Mouse (Mus musculus): ENCODE data around the gene Usp30. TPM values are rescaled to one million over a fixed set of nuclear protein-coding genes. Genes with fewer than 3 reads are reported as not detected.

Gene Usp30
- total and polyA plus RNA-seq, 3 experiments: 12.8 to 21.1 TPM; not detected in 1

DNA sequence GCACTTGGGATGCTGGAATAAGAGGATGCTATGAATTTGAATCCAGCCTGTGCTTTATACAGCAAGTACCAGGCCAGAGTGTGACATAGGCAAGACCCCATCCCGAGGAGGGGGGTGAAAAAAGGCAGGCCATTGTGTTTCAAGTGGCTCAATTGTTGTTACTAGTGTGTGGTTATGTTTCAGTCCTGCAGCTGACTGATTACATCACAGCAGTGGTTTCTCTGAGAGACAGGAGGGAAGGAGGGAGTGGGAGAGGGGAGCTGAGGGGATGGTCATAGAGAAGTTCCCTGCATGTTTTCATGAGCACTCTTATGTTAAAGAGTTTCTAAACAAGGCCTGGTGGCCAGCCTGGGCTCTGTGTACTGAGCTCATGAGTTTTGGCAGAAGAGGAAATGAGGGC, 37.5 kb downstream of the Usp30 start:
- H3K36me3 ChIP-seq (ENCODE audit: control insufficient read depth in 1 of 2, insufficient read depth in 2 of 2, low read length in 2 of 2): peaks cover 0 to 4% of the 10 kb centered on the region in 2 experiments; a peak in 2 of 4 replicates
- no peaks in the 10 kb centered on the region for H3K9me3 ChIP-seq (replicated peaks; ENCODE audit: insufficient read depth, low read length)
- TF ChIP-seq CTCF (IDR thresholded peaks at IDR 0.05 in 2 of 3, conservative IDR thresholded peaks at IDR 0.05 in 1 of 3; ENCODE audit: control insufficient read depth in 1 of 3, insufficient read depth in 1 of 3, low read depth in 2 of 3, low read length in 3 of 3, poor library complexity in 1 of 3, severe bottlenecking in 1 of 3) (no peak), MYB (IDR thresholded peaks at IDR 0.05; ENCODE audit: low read depth, low read length) (no peak), SIN3A (IDR thresholded peaks at IDR 0.05; ENCODE audit: low read length) (no peak), KAT2A (conservative IDR thresholded peaks at IDR 0.05; ENCODE audit: low read depth, low read length) (no peak), JUND (IDR thresholded peaks at IDR 0.05; ENCODE audit: low read depth, low read length) (no peak), ZC3H11A (IDR thresholded peaks at IDR 0.05; ENCODE audit: low read depth, low read length) (no peak), HCFC1 (IDR thresholded peaks at IDR 0.05; ENCODE audit: low read depth, low read length) (no peak), SMC3 (IDR thresholded peaks at IDR 0.05; ENCODE audit: low read depth, low read length) (no peak), USF1 (IDR thresholded peaks at IDR 0.05; ENCODE audit: low read depth, low read length) (no peak), E2F4 (IDR thresholded peaks at IDR 0.05; ENCODE audit: borderline replicate concordance, low read depth, low read length) (no peak), ZMIZ1 (IDR thresholded peaks at IDR 0.05; ENCODE audit: low read depth, low read length) (no peak), POLR2AphosphoS2 (IDR thresholded peaks at IDR 0.05; ENCODE audit: low read length) (no peak), ZKSCAN1 (IDR thresholded peaks at IDR 0.05; ENCODE audit: low read depth, low read length) (no peak), BHLHE40 (IDR thresholded peaks at IDR 0.05; ENCODE audit: borderline replicate concordance, low read depth, low read length) (no peak), GABPA (IDR thresholded peaks at IDR 0.05; ENCODE audit: low read depth, low read length) (no peak), TBP (IDR thresholded peaks at IDR 0.05; ENCODE audit: low read depth, low read length) (no peak), TCF12 (IDR thresholded peaks at IDR 0.05; ENCODE audit: low read depth, low read length) (no peak), POLR2A (IDR thresholded peaks at IDR 0.05; ENCODE audit: control insufficient read depth in 1 of 2, insufficient read depth in 1 of 2, low read depth in 1 of 2, low read length in 2 of 2, poor library complexity in 1 of 2) (no peak), UBTF (IDR thresholded peaks at IDR 0.05; ENCODE audit: borderline replicate concordance, insufficient read depth, low read depth, low read length) (no peak), RAD21 (IDR thresholded peaks at IDR 0.05; ENCODE audit: low read depth, low read length) (no peak)
- peaks cover 0 to 7% of the 10 kb centered on the region in 2 experiments; a peak in 1 of 4 replicates for H3K4me1 ChIP-seq (ENCODE audit: control insufficient read depth in 1 of 2, insufficient read depth in 2 of 2, low read length in 2 of 2)
- H3K4me3 ChIP-seq (ENCODE audit: control insufficient read depth in 1 of 2, insufficient read depth in 1 of 2, low read depth in 2 of 2, low read length in 2 of 2): no peak overlapping the region
- no peak overlapping the region for H3K9ac ChIP-seq (ENCODE audit: control insufficient read depth, low read depth, low read length, poor library complexity, severe bottlenecking)
- no peak for DNase-seq (ENCODE audit: low read depth, low spot score)
- H3K79me2 ChIP-seq (ENCODE audit: control insufficient read depth, insufficient read depth, low read length, poor library complexity): peaks cover 9% of the 10 kb centered on the region
- no peaks in the 10 kb centered on the region for H3K27me3 ChIP-seq (ENCODE audit: control insufficient read depth in 1 of 2, insufficient read depth in 2 of 2, low read length in 2 of 2)
- H3K27ac ChIP-seq (ENCODE audit: control insufficient read depth, low read depth, low read length): no peak overlapping the region

DNA sequence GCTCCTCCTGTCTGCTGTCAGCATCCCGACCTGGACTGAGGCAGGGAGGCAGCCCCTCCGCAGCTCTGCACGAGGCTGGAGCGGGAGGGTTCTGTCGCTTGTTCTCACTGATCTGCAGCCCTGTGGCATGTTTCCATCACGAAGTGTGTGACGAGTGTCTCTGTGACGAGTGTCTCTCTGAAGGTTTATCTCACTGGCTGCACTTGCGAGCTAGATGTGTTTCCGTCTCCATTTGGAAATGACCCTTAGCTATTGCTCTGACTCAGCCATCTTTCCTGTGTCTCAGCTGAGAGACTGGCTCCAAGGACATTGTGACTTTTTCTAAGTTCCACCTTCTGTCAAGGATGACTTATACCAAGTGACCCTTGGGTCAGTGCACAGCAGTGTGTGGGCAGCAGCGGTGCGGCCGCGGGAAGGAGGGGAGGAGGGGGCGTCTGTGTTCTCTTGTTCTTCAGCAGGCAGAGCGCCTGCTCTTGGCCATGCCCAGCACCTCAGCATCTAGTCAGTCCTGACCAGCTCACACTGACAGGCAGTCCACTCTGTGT, 41.2 kb downstream of the Usp30 start:
- Histone ChIP-seq H3K9ac (ENCODE audit: control insufficient read depth, low read depth, low read length, poor library complexity, severe bottlenecking) (no peak overlapping the region), H3K4me3 (ENCODE audit: control insufficient read depth in 1 of 2, insufficient read depth in 1 of 2, low read depth in 2 of 2, low read length in 2 of 2) (no peak overlapping the region), H3K27ac (ENCODE audit: control insufficient read depth, low read depth, low read length) (no peak overlapping the region), H3K79me2 (ENCODE audit: control insufficient read depth, insufficient read depth, low read length, poor library complexity) (no peaks in the 10 kb centered on the region), H3K27me3 (ENCODE audit: control insufficient read depth in 1 of 2, insufficient read depth in 2 of 2, low read length in 2 of 2) (no peaks in the 10 kb centered on the region), H3K4me1 (ENCODE audit: control insufficient read depth in 1 of 2, insufficient read depth in 2 of 2, low read length in 2 of 2) (no peaks in the 10 kb centered on the region), H3K9me3 (replicated peaks; ENCODE audit: insufficient read depth, low read length) (no peaks in the 10 kb centered on the region), H3K36me3 (ENCODE audit: control insufficient read depth in 1 of 2, insufficient read depth in 2 of 2, low read length in 2 of 2) (no peaks in the 10 kb centered on the region; a peak in 1 of 4 replicates)
- TF ChIP-seq RCOR1 (IDR thresholded peaks at IDR 0.05; ENCODE audit: low read depth, low read length) (no peak), MAFK (IDR thresholded peaks at IDR 0.05; ENCODE audit: borderline replicate concordance, low read depth, low read length) (no peak), CHD1 (IDR thresholded peaks at IDR 0.05; ENCODE audit: low read depth, low read length) (no peak), ZMIZ1 (IDR thresholded peaks at IDR 0.05; ENCODE audit: low read depth, low read length) (no peak), ZC3H11A (IDR thresholded peaks at IDR 0.05; ENCODE audit: low read depth, low read length) (no peak), MEF2A (IDR thresholded peaks at IDR 0.05; ENCODE audit: extremely low read depth, insufficient replicate concordance, low read depth, low read length, poor library complexity, severe bottlenecking) (no peak), TCF12 (IDR thresholded peaks at IDR 0.05; ENCODE audit: low read depth, low read length) (no peak), GATA1 (IDR thresholded peaks at IDR 0.05; ENCODE audit: low read depth, low read length) (no peak), MXI1 (IDR thresholded peaks at IDR 0.05; ENCODE audit: low read depth, low read length) (no peak), MYB (IDR thresholded peaks at IDR 0.05; ENCODE audit: low read depth, low read length) (no peak), SIN3A (IDR thresholded peaks at IDR 0.05; ENCODE audit: low read length) (no peak), ETS1 (IDR thresholded peaks at IDR 0.05; ENCODE audit: low read depth, low read length) (no peak), BHLHE40 (IDR thresholded peaks at IDR 0.05; ENCODE audit: borderline replicate concordance, low read depth, low read length) (no peak), POLR2AphosphoS2 (IDR thresholded peaks at IDR 0.05; ENCODE audit: low read length) (no peak), MAX (IDR thresholded peaks at IDR 0.05; ENCODE audit: low read length) (no peak), NRF1 (IDR thresholded peaks at IDR 0.05; ENCODE audit: insufficient read depth, low read depth, low read length, poor library complexity, severe bottlenecking) (no peak), USF1 (IDR thresholded peaks at IDR 0.05; ENCODE audit: low read depth, low read length) (no peak)
- DNase-seq (ENCODE audit: low read depth, low spot score): no peak

Measured in MEL (cell line).